Mouse (Mus musculus) heart, embryonic 10.5 days (tissue): ENCODE data around the gene Cnep1r1. TPM values are rescaled to one million over a fixed set of nuclear protein-coding genes. Genes with fewer than 3 reads are reported as not detected.

Experiments used
- DNase-seq: peaks from one replicate; pipeline ENCODE4 v3.0.0-alpha.2; 2017; ENCODE audit warnings: low spot score
- H3K27ac ChIP-seq: fragments of 300-500 bp; sonication (generic); 2 replicates; pipeline ENCODE4 v1.5.1; 2016; ENCODE audit warnings: mild to moderate bottlenecking
- H3K27me3 ChIP-seq: fragments of 300-500 bp; sonication (generic); 2 replicates; pipeline ENCODE4 v1.6.1; 2016; ENCODE audit warnings: mild to moderate bottlenecking; ENCODE audit not compliant: poor library complexity, insufficient read depth, severe bottlenecking
- H3K36me3 ChIP-seq: fragments of 300-500 bp; sonication (generic); 2 replicates; pipeline ENCODE4 v1.6.1; 2016; ENCODE audit warnings: mild to moderate bottlenecking, moderate library complexity
- H3K4me1 ChIP-seq: fragments of 300-500 bp; sonication (generic); 2 replicates; pipeline ENCODE4 v1.6.1; 2016; ENCODE audit warnings: mild to moderate bottlenecking
- H3K4me3 ChIP-seq: fragments of 300-500 bp; sonication (generic); 2 replicates; pipeline ENCODE4 v1.5.1; 2016; ENCODE audit warnings: mild to moderate bottlenecking, moderate library complexity
- H3K9me3 ChIP-seq: fragments of 300-500 bp; sonication (generic); 2 replicates; pipeline ENCODE4 v1.6.1; 2016; ENCODE audit warnings: mild to moderate bottlenecking, moderate library complexity
- WGBS: fragments of 180-500 bp; shearing (Covaris S2); methylation state at CpG from one replicate; pipeline ENCODE4 v1.1.7; 2016; 5-methylcytosine and 5-hydroxymethylcytosine counted together
- microRNA-seq: library from miRNA; unstranded; fragments of <30 nt; microRNA quantifications from one replicate; pipeline ENCODE4, GENCODE M21; 2017
- polyA plus RNA-seq: library from polyadenylated mRNA; unstranded; fragments of >200 nt; fragmentation: Nextera tagmentation; extraction: Ambion mirVana; gene quantifications from 2 replicates; pipeline ENCODE4 v1.2.1, GENCODE M21; 2016

Gene Cnep1r1
- polyA plus RNA-seq, 1 experiment from 2014 or later: 49.9 TPM

GRCm38 (mm10) chr8:88139256-88139655 lies 20.7 kb downstream of the Cnep1r1 start:
- no peak overlapping the region for H3K27ac ChIP-seq
- peak; percentile 43 for DNase-seq
- 92% methylated on average over 3 of the region's 3 CpGs for WGBS
- peaks cover 7% of the 10 kb centered on the region for H3K4me1 ChIP-seq
- no peaks in the 10 kb centered on the region for H3K9me3 ChIP-seq
- no peaks in the 10 kb centered on the region for H3K27me3 ChIP-seq
- H3K36me3 ChIP-seq: peaks cover 56% of the 10 kb centered on the region
- H3K4me3 ChIP-seq: no peak overlapping the region

- Histone ChIP-seq H3K27me3 (no peaks in the 10 kb centered on the region), H3K36me3 (peaks cover 53% of the 10 kb centered on the region), H3K9me3 (no peaks in the 10 kb centered on the region), H3K4me3 (no peak overlapping the region), H3K4me1 (peaks cover 7% of the 10 kb centered on the region), H3K27ac (no peak overlapping the region)
- 85% methylated on average over 3 of the region's 3 CpGs for WGBS
- DNase-seq: peak; percentile 2
Measured at GRCm38 (mm10) chr8:88141629-88142028, 23.1 kb downstream of the Cnep1r1 start.

DNA sequence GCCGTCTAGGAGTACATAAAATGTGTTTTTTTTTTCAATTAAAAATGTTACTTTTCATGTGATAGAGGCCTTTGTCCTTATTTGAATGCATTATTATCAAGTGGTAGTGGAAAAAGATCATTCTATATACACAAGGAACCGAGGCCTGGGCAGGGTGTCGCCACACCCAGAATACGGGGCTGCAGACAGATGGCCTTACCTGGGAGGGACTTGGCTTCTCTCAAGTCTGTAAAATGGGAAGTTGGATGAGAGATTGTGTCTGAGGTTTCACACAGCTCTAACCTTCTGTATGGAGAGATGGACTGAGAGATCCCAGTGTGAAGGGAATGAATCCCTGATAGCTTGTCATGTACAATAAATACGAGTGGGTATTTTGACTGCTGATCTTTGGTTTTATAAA lies 25.5 kb downstream of the Cnep1r1 start:
- Histone ChIP-seq H3K27me3 (no peaks in the 10 kb centered on the region), H3K4me1 (0 out of 2 replicates have a peak, but pooled peaks cover 3% of the 10 kb centered on the region), H3K9me3 (no peaks in the 10 kb centered on the region), H3K36me3 (peaks cover 74% of the 10 kb centered on the region), H3K4me3 (no peak overlapping the region), H3K27ac (no peak overlapping the region)
- WGBS: 84% methylated on average over 5 of the region's 5 CpGs
- peak; percentile 30 for DNase-seq

- Histone ChIP-seq H3K27ac (no peak overlapping the region), H3K4me3 (no peak overlapping the region), H3K27me3 (no peaks in the 10 kb centered on the region), H3K36me3 (peaks cover 75% of the 10 kb centered on the region), H3K4me1 (no peaks in the 10 kb centered on the region), H3K9me3 (no peaks in the 10 kb centered on the region)
- no peak for DNase-seq
- 93% methylated on average over 6 of the region's 6 CpGs for WGBS
Measured at GRCm38 (mm10) chr8:88150910-88151371, 32.4 kb downstream of the Cnep1r1 start.

- 90% methylated on average over 10 of the region's 10 CpGs for WGBS
- Histone ChIP-seq H3K27me3 (no peaks in the 10 kb centered on the region), H3K27ac (no peak overlapping the region), H3K4me1 (no peaks in the 10 kb centered on the region), H3K36me3 (peaks cover 87% of the 10 kb centered on the region), H3K4me3 (no peak overlapping the region), H3K9me3 (no peaks in the 10 kb centered on the region)
- no peak for DNase-seq
Measured at GRCm38 (mm10) chr8:88160237-88160995, 41.8 kb downstream of the Cnep1r1 start.

GRCm38 (mm10) chr8:88161439-88161838 lies 42.9 kb downstream of the Cnep1r1 start:
- H3K4me3 ChIP-seq: no peak overlapping the region
- H3K27ac ChIP-seq: no peak overlapping the region
- 74% methylated on average over 5 of the region's 5 CpGs for WGBS
- DNase-seq: no peak
- peaks cover 86% of the 10 kb centered on the region for H3K36me3 ChIP-seq
- H3K4me1 ChIP-seq: no peaks in the 10 kb centered on the region
- no peaks in the 10 kb centered on the region for H3K9me3 ChIP-seq
- H3K27me3 ChIP-seq: no peaks in the 10 kb centered on the region

- 86% methylated on average over 7 of the region's 7 CpGs for WGBS
- H3K27ac ChIP-seq: no peak overlapping the region
- no peaks in the 10 kb centered on the region for H3K27me3 ChIP-seq
- H3K9me3 ChIP-seq: no peaks in the 10 kb centered on the region
- peaks cover 30% of the 10 kb centered on the region for H3K36me3 ChIP-seq
- no peaks in the 10 kb centered on the region for H3K4me1 ChIP-seq
- no peak for DNase-seq
- no peak overlapping the region for H3K4me3 ChIP-seq
Measured at GRCm38 (mm10) chr8:88175264-88175663, 56.7 kb downstream of the Cnep1r1 start.

DNA sequence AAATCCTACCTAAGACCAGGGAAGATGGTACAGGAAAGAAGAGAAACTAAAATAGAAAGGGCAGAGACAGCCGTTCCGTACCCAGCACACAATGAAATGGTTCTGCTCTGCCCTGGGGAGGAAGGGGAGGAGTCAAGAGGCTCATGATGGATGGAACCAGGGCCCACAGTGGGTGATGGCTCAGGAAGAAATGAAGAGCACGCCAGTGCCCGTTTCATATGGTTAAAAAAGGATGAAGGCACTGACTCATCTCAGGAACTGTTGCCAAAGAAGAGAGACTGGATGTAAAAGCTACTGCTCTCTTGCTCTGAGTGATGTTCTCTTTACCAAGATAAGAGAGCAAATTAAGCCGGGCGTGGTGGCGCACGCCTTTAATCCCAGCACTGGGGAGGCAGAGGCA lies 58.7 kb downstream of the Cnep1r1 start:
- H3K27ac ChIP-seq: no peak overlapping the region
- H3K4me1 ChIP-seq: no peaks in the 10 kb centered on the region
- no peak overlapping the region for H3K4me3 ChIP-seq
- DNase-seq: no peak
- 91% methylated on average over 8 of the region's 8 CpGs for WGBS
- H3K9me3 ChIP-seq: no peaks in the 10 kb centered on the region
- no peaks in the 10 kb centered on the region for H3K27me3 ChIP-seq
- H3K36me3 ChIP-seq: peaks cover 15% of the 10 kb centered on the region

DNA sequence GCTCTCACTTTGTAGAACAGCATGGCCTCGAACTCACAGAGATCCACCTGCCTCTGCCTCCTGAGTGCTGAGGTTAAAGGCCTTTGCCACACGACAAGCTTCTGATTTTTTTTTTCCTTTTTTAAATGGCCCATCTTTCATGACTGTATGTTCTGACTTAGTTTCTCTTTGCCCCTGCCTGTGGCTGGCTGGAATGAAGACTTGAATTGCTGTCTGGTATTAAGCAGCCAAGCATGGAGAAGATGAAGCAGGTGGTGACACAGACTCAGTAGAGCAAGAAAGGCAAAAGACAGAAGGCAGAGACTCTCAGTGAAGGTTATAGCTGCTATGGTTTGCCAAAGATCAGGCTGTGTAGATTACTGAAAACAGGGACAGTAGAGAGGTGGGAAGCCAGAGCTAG lies 64.6 kb downstream of the Cnep1r1 start:
- H3K27ac ChIP-seq: no peak overlapping the region
- H3K9me3 ChIP-seq: no peaks in the 10 kb centered on the region
- WGBS: 76% methylated on average over 2 of the region's 2 CpGs
- no peaks in the 10 kb centered on the region for H3K36me3 ChIP-seq
- H3K4me3 ChIP-seq: no peak overlapping the region
- H3K4me1 ChIP-seq: no peaks in the 10 kb centered on the region
- no peak for DNase-seq
- H3K27me3 ChIP-seq: no peaks in the 10 kb centered on the region

Small RNA genes lying within 50 kb of the gene (microRNA-seq; reads per million reads assigned to microRNA genes)
- 3.0 reads per million, percentile 5 among the genes with 10 or more reads in this experiment for gene Mir7071

Other genes starting within 250 kb of the Cnep1r1 start
- gene Zfp423, start 159.2 kb upstream of the Cnep1r1 start, polyA plus RNA-seq: 5.0 and 10.4 TPM in 2 replicates
- 40.0 and 46.3 TPM in 2 replicates for gene Heatr3, start 19.1 kb downstream of the Cnep1r1 start, polyA plus RNA-seq
- 7.0 and 11.3 TPM in 2 replicates for gene Tent4b, start 80.4 kb downstream of the Cnep1r1 start, polyA plus RNA-seq
- gene Adcy7, start 153.6 kb downstream of the Cnep1r1 start, polyA plus RNA-seq: 3.4 and 4.0 TPM in 2 replicates
- gene Brd7, start 243.4 kb downstream of the Cnep1r1 start, polyA plus RNA-seq: 56.8 and 65.1 TPM in 2 replicates